Mouse (Mus musculus): ENCODE measurements around the gene Hist1h4j.
"Not testable (repeated sequence)": the region's sequence is repeated elsewhere in the genome, so short reads cannot be mapped to it uniquely, and the experiment has no call there.

DNA sequence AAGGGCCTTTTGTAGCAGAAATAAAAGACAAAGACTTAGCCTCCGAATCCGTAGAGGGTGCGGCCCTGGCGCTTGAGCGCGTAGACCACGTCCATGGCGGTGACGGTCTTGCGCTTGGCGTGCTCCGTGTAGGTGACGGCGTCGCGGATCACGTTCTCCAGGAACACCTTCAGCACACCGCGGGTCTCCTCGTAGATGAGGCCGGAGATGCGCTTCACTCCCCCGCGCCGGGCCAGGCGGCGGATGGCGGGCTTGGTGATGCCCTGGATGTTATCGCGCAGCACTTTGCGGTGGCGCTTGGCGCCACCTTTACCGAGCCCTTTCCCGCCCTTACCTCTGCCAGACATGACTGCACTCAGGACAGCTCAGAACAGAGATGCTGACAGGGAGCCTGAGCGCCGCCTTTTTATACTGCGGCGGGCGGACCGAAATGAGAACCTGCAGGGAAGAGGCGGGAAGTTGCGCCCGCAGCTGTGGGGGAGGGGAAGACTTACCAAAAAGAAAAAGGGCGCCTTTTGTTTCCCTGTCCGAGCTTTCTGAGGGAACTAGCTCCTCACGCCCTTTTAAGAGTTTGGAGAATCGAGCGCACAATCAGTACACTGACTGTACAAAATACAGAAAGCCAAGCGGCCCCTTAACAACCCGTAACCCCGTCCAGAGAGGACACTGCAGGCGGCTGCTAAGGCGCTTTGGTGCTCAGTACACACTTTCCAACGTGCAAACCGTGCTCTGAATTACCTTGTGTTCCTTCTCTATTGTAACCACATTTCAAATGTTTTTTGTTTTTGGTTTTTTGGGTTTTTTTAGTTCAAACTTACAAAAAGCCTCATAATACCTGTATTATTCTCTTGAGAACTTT lies 15.5 kb downstream of the Hist1h4j start, which contains the start of gene Hist1h4k:
- peak; percentile 89 for TF ChIP-seq POLR2A (IDR thresholded peaks at IDR 0.05; ENCODE audit: insufficient read depth, low read length)
- TF ChIP-seq CTCF (IDR thresholded peaks at IDR 0.05; ENCODE audit: low read depth, low read length) = not testable (repeated sequence)
